Mouse (Mus musculus) stomach, embryonic 14.5 days (tissue): ENCODE results near the gene A830005F24Rik. TPM values are rescaled to one million over a fixed set of nuclear protein-coding genes. Genes with fewer than 3 reads are reported as not detected.

ENCODE experiments used
- ATAC-seq: fragments of 200-750 bp; cut with Nextera tagmentation; 2 replicates; pipeline ENCODE4 v1.8.0; 2017; ENCODE audit warnings: low read depth, moderate TSS enrichment; ENCODE audit not compliant: insufficient number of reproducible peaks, insufficient read depth, low FRiP score
- H3K27ac ChIP-seq: fragments of 300-500 bp; sonication (generic); 2 replicates; pipeline ENCODE4 v1.5.1; 2014; ENCODE audit warnings: mild to moderate bottlenecking, low read length, moderate library complexity, mixed read lengths
- H3K27me3 ChIP-seq: fragments of 300-500 bp; sonication (generic); 2 replicates; pipeline ENCODE4 v1.6.1; 2014; ENCODE audit warnings: low read length, control low read depth, mixed read lengths; ENCODE audit not compliant: control insufficient read depth, insufficient read depth
- H3K36me3 ChIP-seq: fragments of 300-500 bp; sonication (generic); 2 replicates; pipeline ENCODE4 v1.6.1; 2014; ENCODE audit warnings: mild to moderate bottlenecking, control low read depth, low read length, moderate library complexity, mixed read lengths; ENCODE audit not compliant: control insufficient read depth, insufficient read depth
- H3K4me1 ChIP-seq: fragments of 300-500 bp; sonication (generic); 2 replicates; pipeline ENCODE4 v1.6.1; 2014; ENCODE audit warnings: low read length, control low read depth, mixed read lengths; ENCODE audit not compliant: control insufficient read depth, insufficient read depth
- H3K4me2 ChIP-seq: fragments of 300-500 bp; sonication (generic); replicated peaks from 2 replicates; pipeline ENCODE4 v1.6.1; 2014; ENCODE audit warnings: low read depth, low read length, control low read depth
- H3K4me3 ChIP-seq: fragments of 300-500 bp; sonication (generic); 2 replicates; pipeline ENCODE4 v1.5.1; 2014; ENCODE audit warnings: low read depth, low read length, control low read depth
- H3K9ac ChIP-seq: fragments of 300-500 bp; sonication (generic); replicated peaks from 2 replicates; pipeline ENCODE4 v1.6.1; 2014; ENCODE audit warnings: low read depth, mild to moderate bottlenecking, control low read depth, low read length, moderate library complexity, mixed read lengths
- H3K9me3 ChIP-seq: fragments of 300-500 bp; sonication (generic); 2 replicates; pipeline ENCODE4 v1.6.1; 2016; ENCODE audit warnings: low read depth, low read length, control low read depth; ENCODE audit not compliant: control insufficient read depth
- WGBS: fragments of 180-500 bp; shearing (Covaris S2); extraction: QIAGEN DNeasy Blood & Tissue Kit; methylation state at CpG from one replicate; pipeline ENCODE4 v1.1.7; 2014; 5-methylcytosine and 5-hydroxymethylcytosine counted together
- polyA plus RNA-seq: library from polyadenylated mRNA; unstranded; fragments of >200 nt; fragmentation: Nextera tagmentation; extraction: Ambion mirVana; gene quantifications from 2 replicates; pipeline ENCODE4 v1.2.1, GENCODE M21; 2014

The A830005F24Rik gene
- polyA plus RNA-seq, result 1.0 and 1.6 TPM in 2 replicates

- Histone ChIP-seq H3K36me3 (no peaks in the 10 kb centered on the region), H3K27ac (no peak within 1 kb of the TSS), H3K9me3 (no peaks in the 10 kb centered on the region), H3K9ac (peak within 1 kb of the TSS; percentile 71), H3K4me1 (peaks cover 4% of the 10 kb centered on the region; the same call in 1 of the 2 replicates), H3K27me3 (no peaks in the 10 kb centered on the region), H3K4me2 (peak within 1 kb of the TSS; percentile 82), H3K4me3 (peak within 1 kb of the TSS; percentile 73)
- peak; percentile 97 for ATAC-seq
- WGBS, result 1% methylated on average over 34 of the region's 34 CpGs
Measured at GRCm38 (mm10) chr13:48513003-48513929, at the start of gene A830005F24Rik, which contains the start of gene Zfp169. A830005F24Rik (plus strand) TSS chr13:48513570. Zfp169 (minus strand) TSS chr13:48513451.

- H3K9ac ChIP-seq, result no peak overlapping the region
- no peak overlapping the region for H3K4me2 ChIP-seq
- H3K4me1 ChIP-seq, result no peaks in the 10 kb centered on the region
- H3K27me3 ChIP-seq, result no peaks in the 10 kb centered on the region
- ATAC-seq, result no peak
- 11% methylated on average over 4 of the region's 4 CpGs for WGBS
- no peak overlapping the region for H3K27ac ChIP-seq
- no peaks in the 10 kb centered on the region for H3K9me3 ChIP-seq
- no peak overlapping the region for H3K4me3 ChIP-seq
- no peaks in the 10 kb centered on the region for H3K36me3 ChIP-seq
Measured at GRCm38 (mm10) chr13:48464170-48464569, 49.2 kb upstream of the A830005F24Rik start.

GRCm38 (mm10) chr13:48466186-48466585 is 47.2 kb upstream of the A830005F24Rik start:
- Histone ChIP-seq H3K9ac (no peak overlapping the region), H3K4me2 (no peak overlapping the region), H3K27me3 (no peaks in the 10 kb centered on the region), H3K9me3 (no peaks in the 10 kb centered on the region), H3K27ac (no peak overlapping the region), H3K4me1 (no peaks in the 10 kb centered on the region), H3K36me3 (no peaks in the 10 kb centered on the region), H3K4me3 (no peak overlapping the region)
- ATAC-seq, result no peak
- WGBS, result 50% methylated on average over 10 of the region's 10 CpGs

GRCm38 (mm10) chr13:48468656-48469180 is 44.7 kb upstream of the A830005F24Rik start:
- Histone ChIP-seq H3K27me3 (no peaks in the 10 kb centered on the region), H3K4me1 (no peaks in the 10 kb centered on the region), H3K36me3 (no peaks in the 10 kb centered on the region), H3K27ac (no peak overlapping the region), H3K9ac (no peak overlapping the region), H3K9me3 (no peaks in the 10 kb centered on the region), H3K4me3 (no peak overlapping the region), H3K4me2 (no peak overlapping the region)
- WGBS, result 64% methylated on average over 15 of the region's 15 CpGs
- ATAC-seq, result no peak

- ATAC-seq, result no peak
- no peak overlapping the region for H3K9ac ChIP-seq
- WGBS, result 88% methylated on average over 4 of the region's 4 CpGs
- no peaks in the 10 kb centered on the region for H3K4me1 ChIP-seq
- no peak overlapping the region for H3K4me2 ChIP-seq
- 0 out of 2 replicates have a peak, but pooled peaks cover under 1% of the 10 kb centered on the region for H3K36me3 ChIP-seq
- H3K27ac ChIP-seq, result no peak overlapping the region
- no peak overlapping the region for H3K4me3 ChIP-seq
- no peaks in the 10 kb centered on the region for H3K9me3 ChIP-seq
- H3K27me3 ChIP-seq, result no peaks in the 10 kb centered on the region
Measured at GRCm38 (mm10) chr13:48483606-48484005, 29.8 kb upstream of the A830005F24Rik start.

- Histone ChIP-seq H3K27me3 (no peaks in the 10 kb centered on the region), H3K9me3 (peaks cover 7% of the 10 kb centered on the region; the same call in 1 of the 2 replicates), H3K4me3 (no peak overlapping the region), H3K9ac (no peak overlapping the region), H3K27ac (no peak overlapping the region), H3K4me2 (no peak overlapping the region), H3K4me1 (no peaks in the 10 kb centered on the region), H3K36me3 (peaks cover 23% of the 10 kb centered on the region)
- WGBS, result 88% methylated on average over 35 of the region's 35 CpGs
- no peak for ATAC-seq
Measured at GRCm38 (mm10) chr13:48490396-48491182, 22.8 kb upstream of the A830005F24Rik start.

- 76% methylated on average over 5 of the region's 5 CpGs for WGBS
- peaks cover 23% of the 10 kb centered on the region for H3K36me3 ChIP-seq
- ATAC-seq, result no peak
Measured at GRCm38 (mm10) chr13:48493183-48493582, 20.2 kb upstream of the A830005F24Rik start.

GRCm38 (mm10) chr13:48497693-48498221 is 15.6 kb upstream of the A830005F24Rik start:
- Histone ChIP-seq H3K4me2 (no peak overlapping the region), H3K27me3 (no peaks in the 10 kb centered on the region), H3K4me3 (no peak overlapping the region), H3K9me3 (0 out of 2 replicates have a peak, but pooled peaks cover 3% of the 10 kb centered on the region), H3K36me3 (no peaks in the 10 kb centered on the region), H3K4me1 (no peaks in the 10 kb centered on the region), H3K9ac (no peak overlapping the region), H3K27ac (no peak overlapping the region)
- WGBS, result 24% methylated on average over 15 of the region's 15 CpGs
- peak; percentile 72; the same call in 1 of the 2 replicates for ATAC-seq

More at GRCm38 (mm10) chr13:48493183-48493582, 20.2 kb upstream of the A830005F24Rik start:
- Histone ChIP-seq H3K27ac (no peak overlapping the region), H3K4me1 (no peaks in the 10 kb centered on the region), H3K9ac (no peak overlapping the region), H3K27me3 (no peaks in the 10 kb centered on the region), H3K9me3 (peaks cover 7% of the 10 kb centered on the region; the same call in 1 of the 2 replicates), H3K4me2 (no peak overlapping the region), H3K4me3 (no peak overlapping the region)
